Mouse (Mus musculus): ENCODE measurements around the gene Ttyh1. TPM values are rescaled to one million over a fixed set of nuclear protein-coding genes. Genes with fewer than 3 reads are reported as not detected.

Ttyh1 gene
- polyA plus RNA-seq, 1 experiment from 2014 or later: 7.1 TPM

GRCm38 (mm10) chr7:4137746-4138145 lies 18.5 kb downstream of the Ttyh1 start:
- peak overlapping the region; percentile 68 for H3K9ac ChIP-seq
- 51% methylated on average over 3 of the region's 3 CpGs for WGBS
- no peaks in the 10 kb centered on the region for H3K9me3 ChIP-seq
- peak overlapping the region; percentile 61 for H3K4me3 ChIP-seq (replicated peaks)
- ATAC-seq: no peak
- peaks cover 32% of the 10 kb centered on the region for H3K36me3 ChIP-seq
- peak overlapping the region; percentile 84; the same call in 1 of the 2 replicates for H3K27ac ChIP-seq
- H3K4me1 ChIP-seq (replicated peaks): peaks cover 7% of the 10 kb centered on the region; the same call in 1 of the 2 replicates
- H3K4me2 ChIP-seq (replicated peaks): peak overlapping the region; percentile 66
- no peaks in the 10 kb centered on the region for H3K27me3 ChIP-seq (replicated peaks)

- peaks cover 36% of the 10 kb centered on the region for H3K36me3 ChIP-seq
- H3K27me3 ChIP-seq (replicated peaks): no peaks in the 10 kb centered on the region
- H3K9ac ChIP-seq: peak overlapping the region; percentile 68; the same call in 1 of the 2 replicates
- peak overlapping the region; percentile 61 for H3K4me3 ChIP-seq (replicated peaks)
- H3K4me2 ChIP-seq (replicated peaks): peak overlapping the region; percentile 66
- no peak overlapping the region for H3K27ac ChIP-seq
- no peak for ATAC-seq
- peaks cover 7% of the 10 kb centered on the region; the same call in 1 of the 2 replicates for H3K4me1 ChIP-seq (replicated peaks)
- H3K9me3 ChIP-seq: no peaks in the 10 kb centered on the region
- 84% methylated on average over 2 of the region's 2 CpGs for WGBS
Measured at GRCm38 (mm10) chr7:4138181-4138580, 19.0 kb downstream of the Ttyh1 start.

GRCm38 (mm10) chr7:4138671-4139070 lies 19.5 kb downstream of the Ttyh1 start:
- ATAC-seq: no peak
- Histone ChIP-seq H3K4me2 (replicated peaks) (no peak overlapping the region), H3K36me3 (peaks cover 41% of the 10 kb centered on the region), H3K9me3 (no peaks in the 10 kb centered on the region), H3K4me3 (replicated peaks) (no peak overlapping the region), H3K27me3 (replicated peaks) (no peaks in the 10 kb centered on the region), H3K9ac (no peak overlapping the region), H3K4me1 (replicated peaks) (peaks cover 7% of the 10 kb centered on the region; the same call in 1 of the 2 replicates), H3K27ac (no peak overlapping the region)
- 91% methylated on average over 7 of the region's 7 CpGs for WGBS

DNA sequence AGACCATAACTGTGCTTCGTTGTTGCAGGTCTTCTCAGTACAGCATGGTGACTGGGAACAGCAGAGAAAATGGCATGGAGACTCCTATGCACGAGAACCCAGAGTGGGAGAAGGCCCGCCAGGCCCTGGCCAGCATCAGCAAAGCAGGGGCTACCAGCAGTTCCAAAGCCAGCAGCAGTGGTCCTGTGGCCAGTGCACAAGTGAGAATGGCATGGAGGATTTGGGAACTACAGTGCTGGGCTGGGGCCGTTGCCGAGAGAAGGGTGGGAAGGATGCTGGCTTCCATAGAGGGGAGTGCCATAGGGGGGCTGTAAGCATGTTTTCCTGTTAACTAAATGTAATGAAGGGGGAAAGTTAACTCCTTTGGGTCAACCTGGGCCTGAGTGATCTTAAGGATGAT lies 20.2 kb downstream of the Ttyh1 start:
- Histone ChIP-seq H3K9ac (no peak overlapping the region), H3K27ac (no peak overlapping the region), H3K4me3 (replicated peaks) (no peak overlapping the region), H3K36me3 (peaks cover 49% of the 10 kb centered on the region), H3K4me1 (replicated peaks) (peaks cover 7% of the 10 kb centered on the region; the same call in 1 of the 2 replicates), H3K27me3 (replicated peaks) (no peaks in the 10 kb centered on the region), H3K4me2 (replicated peaks) (no peak overlapping the region), H3K9me3 (no peaks in the 10 kb centered on the region)
- no peak for ATAC-seq
- 92% methylated on average over 5 of the region's 5 CpGs for WGBS

GRCm38 (mm10) chr7:4141648-4142325 lies 22.6 kb downstream of the Ttyh1 start:
- H3K9ac ChIP-seq: no peak overlapping the region
- no peaks in the 10 kb centered on the region for H3K9me3 ChIP-seq
- no peak overlapping the region for H3K27ac ChIP-seq
- no peak for ATAC-seq
- peaks cover 71% of the 10 kb centered on the region for H3K36me3 ChIP-seq
- no peaks in the 10 kb centered on the region for H3K27me3 ChIP-seq (replicated peaks)
- no peak overlapping the region for H3K4me2 ChIP-seq (replicated peaks)
- H3K4me1 ChIP-seq (replicated peaks): peaks cover 12% of the 10 kb centered on the region
- WGBS: 93% methylated on average over 6 of the region's 6 CpGs
- no peak overlapping the region for H3K4me3 ChIP-seq (replicated peaks)

- H3K9me3 ChIP-seq: no peaks in the 10 kb centered on the region
- no peak for ATAC-seq
- H3K4me2 ChIP-seq (replicated peaks): no peak overlapping the region
- peaks cover 16% of the 10 kb centered on the region for H3K4me1 ChIP-seq (replicated peaks)
- no peak overlapping the region for H3K4me3 ChIP-seq (replicated peaks)
- peaks cover 78% of the 10 kb centered on the region for H3K36me3 ChIP-seq
- H3K27me3 ChIP-seq (replicated peaks): no peaks in the 10 kb centered on the region
- WGBS: 92% methylated on average over 10 of the region's 10 CpGs
- no peak overlapping the region for H3K9ac ChIP-seq
- H3K27ac ChIP-seq: no peak overlapping the region
Measured at GRCm38 (mm10) chr7:4142796-4143445, 23.7 kb downstream of the Ttyh1 start.

- Histone ChIP-seq H3K27ac (no peak overlapping the region), H3K9ac (no peak overlapping the region), H3K4me2 (replicated peaks) (no peak overlapping the region), H3K4me3 (replicated peaks) (no peak overlapping the region), H3K4me1 (replicated peaks) (peaks cover 17% of the 10 kb centered on the region), H3K9me3 (no peaks in the 10 kb centered on the region), H3K27me3 (replicated peaks) (no peaks in the 10 kb centered on the region), H3K36me3 (peaks cover 78% of the 10 kb centered on the region)
- no peak for ATAC-seq
- WGBS: 94% methylated on average over 19 of the region's 19 CpGs
Measured at GRCm38 (mm10) chr7:4143506-4143905, 24.3 kb downstream of the Ttyh1 start.

DNA sequence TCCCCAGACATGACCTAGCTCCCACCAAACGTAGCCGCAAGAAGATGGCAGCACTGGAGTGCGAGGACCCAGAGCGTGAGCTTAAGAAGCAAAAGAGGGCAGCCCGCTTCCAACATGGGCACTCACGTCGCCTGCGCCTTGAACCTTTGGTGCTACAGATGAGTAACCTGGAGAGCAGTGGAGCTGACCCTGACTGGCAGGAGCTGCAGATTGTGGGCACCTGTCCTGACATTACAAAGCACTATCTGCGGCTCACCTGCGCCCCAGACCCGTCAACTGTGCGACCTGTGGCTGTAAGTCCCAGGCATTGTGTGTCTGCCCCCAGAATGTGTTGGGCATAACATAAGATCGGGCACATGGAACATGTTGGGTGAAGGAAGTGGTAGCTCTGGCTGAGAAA lies 24.8 kb downstream of the Ttyh1 start:
- H3K9me3 ChIP-seq: no peaks in the 10 kb centered on the region
- no peak overlapping the region for H3K9ac ChIP-seq
- H3K27me3 ChIP-seq (replicated peaks): no peaks in the 10 kb centered on the region
- no peak overlapping the region for H3K27ac ChIP-seq
- no peak for ATAC-seq
- H3K4me2 ChIP-seq (replicated peaks): no peak overlapping the region
- WGBS: 96% methylated on average over 13 of the region's 13 CpGs
- H3K4me3 ChIP-seq (replicated peaks): no peak overlapping the region
- peaks cover 78% of the 10 kb centered on the region for H3K36me3 ChIP-seq
- peaks cover 19% of the 10 kb centered on the region for H3K4me1 ChIP-seq (replicated peaks)

GRCm38 (mm10) chr7:4144766-4145551 lies 25.8 kb downstream of the Ttyh1 start:
- Histone ChIP-seq H3K4me2 (replicated peaks) (no peak overlapping the region), H3K9ac (no peak overlapping the region), H3K9me3 (no peaks in the 10 kb centered on the region), H3K27ac (no peak overlapping the region), H3K36me3 (peaks cover 69% of the 10 kb centered on the region), H3K4me3 (replicated peaks) (no peak overlapping the region), H3K4me1 (replicated peaks) (peaks cover 20% of the 10 kb centered on the region), H3K27me3 (replicated peaks) (no peaks in the 10 kb centered on the region)
- WGBS: 95% methylated on average over 20 of the region's 20 CpGs
- ATAC-seq: no peak

DNA sequence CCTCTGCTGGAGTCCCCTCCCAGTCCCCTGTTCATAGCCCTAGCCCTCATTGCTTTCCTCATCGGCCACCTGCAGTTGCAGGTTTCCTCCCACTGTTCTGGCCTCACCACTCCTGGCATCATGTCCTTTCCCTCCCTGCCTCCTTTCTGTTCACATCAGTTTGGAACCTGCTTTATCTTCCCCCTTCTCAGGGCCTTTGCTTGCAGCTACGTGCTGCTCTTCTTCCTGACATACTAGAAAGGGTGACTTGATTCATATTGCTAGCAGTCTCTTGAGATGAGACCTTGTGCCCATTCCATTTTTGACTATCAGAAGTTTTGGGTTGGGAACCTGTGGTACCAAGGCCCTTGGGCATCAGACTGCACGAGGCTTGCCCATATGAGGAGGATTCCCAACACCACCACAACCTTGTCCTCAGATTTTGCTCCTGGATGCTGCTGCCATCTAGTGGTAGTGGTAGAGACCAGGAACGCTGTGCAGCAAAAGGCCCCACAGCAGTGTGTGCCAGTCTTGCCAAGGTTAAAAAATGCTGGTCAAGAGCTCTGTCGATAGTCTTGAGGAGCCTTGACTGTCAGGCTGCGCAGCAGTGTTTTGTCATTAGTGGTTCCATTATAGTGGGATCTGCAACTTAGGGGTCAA lies 26.5 kb downstream of the Ttyh1 start:
- H3K36me3 ChIP-seq: peaks cover 62% of the 10 kb centered on the region
- H3K27me3 ChIP-seq (replicated peaks): no peaks in the 10 kb centered on the region
- no peak overlapping the region for H3K9ac ChIP-seq
- H3K4me3 ChIP-seq (replicated peaks): no peak overlapping the region
- no peak overlapping the region for H3K4me2 ChIP-seq (replicated peaks)
- no peak for ATAC-seq
- 74% methylated on average over 6 of the region's 6 CpGs for WGBS
- no peak overlapping the region for H3K27ac ChIP-seq
- H3K9me3 ChIP-seq: no peaks in the 10 kb centered on the region
- H3K4me1 ChIP-seq (replicated peaks): peaks cover 26% of the 10 kb centered on the region

GRCm38 (mm10) chr7:4146241-4147180 lies 27.3 kb downstream of the Ttyh1 start:
- H3K4me2 ChIP-seq (replicated peaks): no peak overlapping the region; the same call in 1 of the 2 replicates
- H3K27ac ChIP-seq: 0 out of 2 replicates have a peak overlapping the region, but pooled peaks have one; percentile 40
- H3K36me3 ChIP-seq: peaks cover 58% of the 10 kb centered on the region
- no peaks in the 10 kb centered on the region for H3K27me3 ChIP-seq (replicated peaks)
- H3K9ac ChIP-seq: no peak overlapping the region
- no peaks in the 10 kb centered on the region for H3K9me3 ChIP-seq
- WGBS: 89% methylated on average over 23 of the region's 23 CpGs
- no peak overlapping the region for H3K4me3 ChIP-seq (replicated peaks)
- ATAC-seq: no peak
- peaks cover 34% of the 10 kb centered on the region for H3K4me1 ChIP-seq (replicated peaks)

Measured in intestine, embryonic 15.5 days (tissue).